Mouse (Mus musculus) embryonic facial prominence, embryonic 14.5 days (tissue): ENCODE measurements around the gene Gas2l1. TPM values are rescaled to one million over a fixed set of nuclear protein-coding genes. Genes with fewer than 3 reads are reported as not detected.

Experiments used
- microRNA-seq: library from miRNA; unstranded; fragments of <30 nt; microRNA quantifications from one replicate; pipeline ENCODE4, GENCODE M21; 2016; ENCODE audit warnings: borderline number of aligned reads
- polyA plus RNA-seq: library from polyadenylated mRNA; unstranded; fragments of >200 nt; fragmentation: Nextera tagmentation; extraction: Ambion mirVana; gene quantifications from 2 replicates; pipeline ENCODE4 v1.2.1, GENCODE M21; 2014

Gas2l1 gene
- polyA plus RNA-seq, 1 experiment from 2014 or later, result 33.8 TPM

Small RNA genes within 50 kb of the gene (microRNA-seq; reads per million reads assigned to microRNA genes)
- not detected for gene Gm47296

Other genes with a start within 250 kb of the Gas2l1 start
- gene Nf2, start 215.8 kb downstream of the Gas2l1 start, polyA plus RNA-seq, result 40.5 and 43.1 TPM in 2 replicates
- 32.1 and 41.4 TPM in 2 replicates for gene Nipsnap1, start 191.4 kb downstream of the Gas2l1 start, polyA plus RNA-seq
- 27.9 and 32.3 TPM in 2 replicates for gene Thoc5, start 170.0 kb downstream of the Gas2l1 start, polyA plus RNA-seq
- 1.6 and 1.7 TPM in 2 replicates for gene Nefh, start 117.3 kb downstream of the Gas2l1 start, polyA plus RNA-seq
- gene Ap1b1, start 78.5 kb downstream of the Gas2l1 start, polyA plus RNA-seq, result 48.9 and 57.1 TPM in 2 replicates
- 3.8 and 4.8 TPM in 2 replicates for gene Rasl10a, start 7.2 kb downstream of the Gas2l1 start, polyA plus RNA-seq
- gene Rhbdd3, start 33.6 kb upstream of the Gas2l1 start, polyA plus RNA-seq, result 21.8 and 26.5 TPM in 2 replicates
- 283 and 350 TPM in 2 replicates for gene Ewsr1, start 33.9 kb upstream of the Gas2l1 start, polyA plus RNA-seq
- gene Emid1, start 86.9 kb upstream of the Gas2l1 start, polyA plus RNA-seq, result 38.0 and 41.9 TPM in 2 replicates
- 24.1 and 26.7 TPM in 2 replicates for gene Kremen1, start 196.2 kb upstream of the Gas2l1 start, polyA plus RNA-seq